21 mouse cellular contexts compared by ENCODE assay signal in the genomic region with DNA sequence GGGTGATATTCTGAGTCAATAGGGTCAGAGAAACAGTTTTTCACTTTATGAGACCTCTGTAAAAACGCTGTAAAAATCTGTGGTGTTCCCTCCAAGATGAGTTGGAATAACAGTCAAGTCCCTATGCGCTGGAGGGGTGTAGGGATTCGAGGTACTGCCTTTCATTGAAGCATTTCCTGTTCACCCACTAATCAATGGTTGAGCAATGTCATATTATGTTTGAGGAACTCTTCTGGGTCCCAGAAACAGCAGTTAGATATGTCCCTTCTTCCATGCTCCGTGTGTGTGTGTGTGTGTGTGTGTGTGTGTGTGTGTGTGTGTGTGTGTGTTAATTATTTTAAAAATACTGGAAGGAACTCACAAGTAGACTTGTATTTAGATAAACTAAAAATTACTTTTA. TPM values are rescaled to one million over a fixed set of nuclear protein-coding genes. Genes with fewer than 3 reads are reported as not detected.
DNase-seq lines count a peak whose midpoint lies in the region; ATAC-seq lines count a peak whose summit lies in the region.
"Had no signal": no experiment of that assay in that cellular context is flagged by ENCODE, and none has a peak within 500 bp of the region (broad histone marks: within the 10 kb centered on the region; RNA-seq: fewer than 3 reads in every experiment).

No protein-coding gene starts in this region.

- peak; percentile 4 for DNase-seq in limb, embryonic 11.5 days (ENCODE audit: low spot score)
- no peak for DNase-seq in limb, embryonic 10.5 days (ENCODE audit: low spot score)
- DNase-seq in lung, postnatal 14 days, result no peak
- DNase-seq in heart, postnatal 4 days, result no peak
- DNase-seq: adrenal gland, adult 8-10 months; adrenal gland, postnatal 14 days; adrenal gland, postnatal 36 days; cerebellum, adult 11-12 months; cerebellum, adult 2 months; cerebellum, adult 9-10 months; cerebellum, postnatal 10 days; cerebellum, postnatal 25 days had no signal

- H3K4me1 ChIP-seq in limb, embryonic 11.5 days (ENCODE audit: control insufficient read depth, insufficient read depth, low read length), result no peaks in the 10 kb centered on the region
- peaks cover 6% of the 10 kb centered on the region; the same call in 1 of the 2 replicates for H3K4me1 ChIP-seq in limb, embryonic 10.5 days
- H3K4me1 ChIP-seq: forebrain, embryonic 13.5 days; forebrain, embryonic 15.5 days had no signal

- no peaks in the 10 kb centered on the region for H3K9me3 ChIP-seq in limb, embryonic 11.5 days (ENCODE audit: control insufficient read depth, low read length)
- no peaks in the 10 kb centered on the region for H3K9me3 ChIP-seq in limb, embryonic 10.5 days (replicated peaks)
- H3K9me3 ChIP-seq: embryonic facial prominence, embryonic 10.5 days; embryonic facial prominence, embryonic 12.5 days; forebrain, embryonic 13.5 days; forebrain, embryonic 15.5 days; G1E had no signal

- no peak overlapping the region for H3K27ac ChIP-seq in limb, embryonic 11.5 days (replicated peaks; ENCODE audit: low read depth, low read length)
- H3K27ac ChIP-seq in limb, embryonic 10.5 days, result no peak overlapping the region
- H3K27ac ChIP-seq: embryonic facial prominence, embryonic 10.5 days; embryonic facial prominence, embryonic 12.5 days; forebrain, embryonic 13.5 days; forebrain, embryonic 15.5 days had no signal

- no peak overlapping the region for H3K4me2 ChIP-seq in limb, embryonic 11.5 days (ENCODE audit: low read depth, severe bottlenecking)
- H3K4me2 ChIP-seq: embryonic facial prominence, embryonic 12.5 days; forebrain, embryonic 13.5 days; forebrain, embryonic 15.5 days had no signal

- ATAC-seq in limb, embryonic 11.5 days (ENCODE audit: insufficient number of reproducible peaks, low FRiP score, low TSS enrichment, low read depth), result no peak
- peak; percentile 66 for ATAC-seq in granulocyte monocyte progenitor cell, adult 5-6 weeks (replicated peaks; ENCODE audit: poor library complexity, severe bottlenecking)
- peak; percentile 63; the same call in 1 of the 2 replicates for ATAC-seq in megakaryocyte progenitor cell, adult 5-6 weeks (replicated peaks; ENCODE audit: poor library complexity)
- ATAC-seq: forebrain, embryonic 13.5 days; forebrain, embryonic 15.5 days; Patski had no signal

- no peaks in the 10 kb centered on the region for H3K27me3 ChIP-seq in limb, embryonic 11.5 days (ENCODE audit: control insufficient read depth, insufficient read depth, low read length)
- no peaks in the 10 kb centered on the region for H3K27me3 ChIP-seq in limb, embryonic 10.5 days (ENCODE audit: low read depth, poor library complexity, severe bottlenecking)
- H3K27me3 ChIP-seq: CH12.LX; embryonic facial prominence, embryonic 12.5 days; forebrain, embryonic 13.5 days; forebrain, embryonic 15.5 days; Patski had no signal

- no peaks in the 10 kb centered on the region for H3K36me3 ChIP-seq in limb, embryonic 11.5 days (ENCODE audit: control insufficient read depth, insufficient read depth, low read length)
- H3K36me3 ChIP-seq in limb, embryonic 10.5 days, result no peaks in the 10 kb centered on the region
- H3K36me3 ChIP-seq: embryonic facial prominence, embryonic 10.5 days; embryonic facial prominence, embryonic 12.5 days; forebrain, embryonic 15.5 days; G1E had no signal

- H3K4me3 ChIP-seq in limb, embryonic 11.5 days (ENCODE audit: low read depth, low read length), result no peak overlapping the region
- no peak overlapping the region for H3K4me3 ChIP-seq in limb, embryonic 10.5 days
- H3K4me3 ChIP-seq: embryonic facial prominence, embryonic 10.5 days; embryonic facial prominence, embryonic 12.5 days; forebrain, embryonic 13.5 days; forebrain, embryonic 15.5 days had no signal

- H3K9ac ChIP-seq in limb, embryonic 11.5 days (ENCODE audit: low read length), result no peak overlapping the region
- H3K9ac ChIP-seq: embryonic facial prominence, embryonic 12.5 days; forebrain, embryonic 13.5 days; forebrain, embryonic 15.5 days had no signal

- WGBS in limb, embryonic 11.5 days, result 81% methylated on average over 4 of the region's 4 CpGs
- WGBS in limb, embryonic 10.5 days, result 81% methylated on average over 4 of the region's 4 CpGs

RNA-seq across cellular contexts. Expression of a gene that starts 52.3 kb away (rescaled TPM):
- polyA plus RNA-seq in limb, embryonic 11.5 days (2014; fragmentation: Nextera tagmentation; extraction: Ambion mirVana), result 24.5 and 25.2 TPM in 2 replicates
- polyA plus RNA-seq in limb, embryonic 10.5 days (2016; fragmentation: Nextera tagmentation; extraction: Ambion mirVana), result 21.2 and 22.5 TPM in 2 replicates
- 20.6 and 45.0 TPM in 2 replicates for total RNA-seq in granulocyte monocyte progenitor cell, adult 5-6 weeks (2014; fragmentation: Nextera tagmentation)
- 28.4 and 39.2 TPM in 2 replicates for total RNA-seq in granulocyte monocyte progenitor cell, adult 5-6 weeks (2017)
- total RNA-seq in megakaryocyte progenitor cell, adult 5-6 weeks (2015), result 28.0 and 32.7 TPM in 2 replicates
- total RNA-seq in megakaryocyte progenitor cell, adult 5-6 weeks (2017), result 30.7 and 49.6 TPM in 2 replicates
- 10 to 100 TPM; 15.7 to 18.9 TPM for total RNA-seq in heart, postnatal 4 days (2021)

RNA-seq across cellular contexts. Expression of a gene that starts 53.6 kb away (rescaled TPM):
- 68.9 and 71.8 TPM in 2 replicates for polyA plus RNA-seq in limb, embryonic 11.5 days (2014; fragmentation: Nextera tagmentation; extraction: Ambion mirVana)
- 70.7 and 77.7 TPM in 2 replicates for polyA plus RNA-seq in limb, embryonic 10.5 days (2016; fragmentation: Nextera tagmentation; extraction: Ambion mirVana)
- 54.1 and 62.1 TPM in 2 replicates for total RNA-seq in granulocyte monocyte progenitor cell, adult 5-6 weeks (2014; fragmentation: Nextera tagmentation)
- 75.9 and 82.9 TPM in 2 replicates for total RNA-seq in granulocyte monocyte progenitor cell, adult 5-6 weeks (2017)
- total RNA-seq in megakaryocyte progenitor cell, adult 5-6 weeks (2015), result 81.2 and 93.6 TPM in 2 replicates
- total RNA-seq in megakaryocyte progenitor cell, adult 5-6 weeks (2017), result 76.1 and 102 TPM in 2 replicates
- total RNA-seq in heart, postnatal 4 days (2021), result 10 to 100 TPM; 49.4 to 51.6 TPM
